Mouse (Mus musculus): ENCODE data around the gene Supt6.

Gene Supt6

GRCm38 (mm10) chr11:78167257-78167959 is 78.4 kb downstream of the Supt6 start:
- DNase-seq (ENCODE audit: low read depth, low spot score) = no peak

- DNase-seq (ENCODE audit: low read depth, low spot score) = peak; percentile 35
Observed at GRCm38 (mm10) chr11:78166640-78167039, 79.1 kb downstream of the Supt6 start.

GRCm38 (mm10) chr11:78166161-78166560 is 79.6 kb downstream of the Supt6 start:
- peak; percentile 56 for DNase-seq (ENCODE audit: low read depth, low spot score)

GRCm38 (mm10) chr11:78165761-78166109 is 80.1 kb downstream of the Supt6 start:
- peak; percentile 92 for DNase-seq (ENCODE audit: low read depth, low spot score)

GRCm38 (mm10) chr11:78164924-78165760 is 80.6 kb downstream of the Supt6 start, which contains the start of gene Traf4:
Gene Traf4, minus strand, starts transcription at chr11:78165589.
- DNase-seq (ENCODE audit: low read depth, low spot score) = peak; percentile 87

- peak; percentile 32 for DNase-seq (ENCODE audit: low read depth, low spot score)
Observed at GRCm38 (mm10) chr11:78164604-78164923, 81.2 kb downstream of the Supt6 start.

GRCm38 (mm10) chr11:78163681-78164603 is 81.8 kb downstream of the Supt6 start:
- peak; percentile 78 for DNase-seq (ENCODE audit: low read depth, low spot score)

GRCm38 (mm10) chr11:78163045-78163444 is 82.7 kb downstream of the Supt6 start:
- DNase-seq (ENCODE audit: low read depth, low spot score) = peak; percentile 39

GRCm38 (mm10) chr11:78162504-78162903 is 83.3 kb downstream of the Supt6 start:
- no peak for DNase-seq (ENCODE audit: low read depth, low spot score)

- no peak for DNase-seq (ENCODE audit: low read depth, low spot score)
Observed at GRCm38 (mm10) chr11:78161968-78162367, 83.8 kb downstream of the Supt6 start.

GRCm38 (mm10) chr11:78161169-78161568 is 84.6 kb downstream of the Supt6 start:
- no peak for DNase-seq (ENCODE audit: low read depth, low spot score)

GRCm38 (mm10) chr11:78160675-78161074 is 85.1 kb downstream of the Supt6 start:
- DNase-seq (ENCODE audit: low read depth, low spot score) = no peak

GRCm38 (mm10) chr11:78160171-78160570 is 85.6 kb downstream of the Supt6 start:
- no peak for DNase-seq (ENCODE audit: low read depth, low spot score)

GRCm38 (mm10) chr11:78159557-78159956 is 86.2 kb downstream of the Supt6 start:
- DNase-seq (ENCODE audit: low read depth, low spot score) = no peak

GRCm38 (mm10) chr11:78159096-78159495 is 86.7 kb downstream of the Supt6 start:
- peak; percentile 94 for DNase-seq (ENCODE audit: low read depth, low spot score)
